Mouse (Mus musculus): ENCODE results near the gene Actr6. TPM values are rescaled to one million over a fixed set of nuclear protein-coding genes. Genes with fewer than 3 reads are reported as not detected.
"Not testable (repeated sequence)": the region's sequence is repeated elsewhere in the genome, so short reads cannot be mapped to it uniquely, and the experiment has no call there.

Actr6 gene
- polyA plus RNA-seq, 1 experiment from 2014 or later, result 33.4 TPM

- H3K9me3 ChIP-seq (replicated peaks), result no peaks in the 10 kb centered on the region
- ATAC-seq (replicated peaks; ENCODE audit: low FRiP score), result no peak
- H3K27me3 ChIP-seq, result no peaks in the 10 kb centered on the region
- 51% methylated on average over 8 of the region's 8 CpGs for WGBS
- H3K36me3 ChIP-seq, result no peaks in the 10 kb centered on the region
- H3K4me2 ChIP-seq, result no peak overlapping the region
- H3K9ac ChIP-seq, result no peak overlapping the region
- peaks cover 12% of the 10 kb centered on the region for H3K4me1 ChIP-seq
- no peak overlapping the region for H3K27ac ChIP-seq
- no peak overlapping the region for H3K4me3 ChIP-seq (replicated peaks)
Measured at GRCm38 (mm10) chr10:89690021-89690420, 42.1 kb downstream of the Actr6 start.

GRCm38 (mm10) chr10:89687455-89687854 is 44.6 kb downstream of the Actr6 start:
- H3K9me3 ChIP-seq (replicated peaks), result no peaks in the 10 kb centered on the region
- no peaks in the 10 kb centered on the region for H3K27me3 ChIP-seq
- H3K4me1 ChIP-seq, result peaks cover 14% of the 10 kb centered on the region
- ATAC-seq (replicated peaks; ENCODE audit: low FRiP score), result no peak
- H3K36me3 ChIP-seq, result no peaks in the 10 kb centered on the region
- H3K27ac ChIP-seq, result no peak overlapping the region
- 83% methylated on average over 2 of the region's 2 CpGs for WGBS
- H3K4me3 ChIP-seq (replicated peaks), result no peak overlapping the region
- no peak overlapping the region for H3K9ac ChIP-seq
- no peak overlapping the region for H3K4me2 ChIP-seq

- no peaks in the 10 kb centered on the region for H3K36me3 ChIP-seq
- H3K27me3 ChIP-seq, result no peaks in the 10 kb centered on the region
- whole genome bisulfite sequencing, result 4% methylated on average over 31 of the region's 31 CpGs
Measured at GRCm38 (mm10) chr10:89686139-89686808, 45.8 kb downstream of the Actr6 start, which contains the start of gene Scyl2. Scyl2 (minus strand) TSS chr10:89686285.

GRCm38 (mm10) chr10:89685391-89686138 is 46.5 kb downstream of the Actr6 start:
- WGBS, result 1% methylated on average over 50 of the region's 51 CpGs
- Histone ChIP-seq H3K36me3 (no peaks in the 10 kb centered on the region), H3K27me3 (no peaks in the 10 kb centered on the region), H3K9me3 (replicated peaks) (no peaks in the 10 kb centered on the region), H3K27ac (peak overlapping the region; percentile 87), H3K4me1 (peaks cover 14% of the 10 kb centered on the region), H3K4me3 (replicated peaks) (peak overlapping the region; percentile 98), H3K9ac (peak overlapping the region; percentile 92), H3K4me2 (peak overlapping the region; percentile 80)
- peak; percentile 82 for ATAC-seq (replicated peaks; ENCODE audit: low FRiP score)

More at GRCm38 (mm10) chr10:89686139-89686808, 45.8 kb downstream of the Actr6 start, which contains the start of gene Scyl2:
- ATAC-seq (replicated peaks; ENCODE audit: low FRiP score), result peak; percentile 99
- Histone ChIP-seq H3K9me3 (replicated peaks) (no peaks in the 10 kb centered on the region), H3K9ac (peak within 1 kb of the TSS; percentile 92), H3K4me2 (peak within 1 kb of the TSS; percentile 80), H3K4me3 (replicated peaks) (peak within 1 kb of the TSS; percentile 98), H3K4me1 (peaks cover 14% of the 10 kb centered on the region), H3K27ac (peak within 1 kb of the TSS; percentile 87)

DNA sequence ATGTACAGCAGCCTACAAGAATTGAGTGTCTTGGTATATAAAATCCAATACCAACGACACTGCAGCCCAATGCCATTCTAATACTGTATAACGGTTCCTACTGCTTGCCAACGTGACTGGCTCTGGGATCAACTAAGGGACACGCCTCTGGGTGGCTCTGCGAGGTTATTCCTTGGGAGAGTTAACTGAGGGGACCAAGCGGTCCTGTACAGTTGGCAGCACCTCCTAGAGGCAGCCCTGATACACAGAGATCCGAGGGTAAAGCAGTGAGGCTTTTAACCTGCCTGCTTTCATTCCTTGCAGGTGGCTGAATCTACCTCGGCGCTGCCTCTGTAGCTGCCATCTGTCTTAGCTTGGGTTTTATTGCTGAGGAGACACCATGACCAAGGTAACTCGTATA is 49.1 kb downstream of the Actr6 start:
- Histone ChIP-seq H3K27me3 (no peaks in the 10 kb centered on the region), H3K4me1 (peaks cover 14% of the 10 kb centered on the region), H3K4me2 (no peak overlapping the region), H3K36me3 (no peaks in the 10 kb centered on the region), H3K4me3 (replicated peaks) (no peak overlapping the region), H3K27ac (no peak overlapping the region), H3K9me3 (replicated peaks) (no peaks in the 10 kb centered on the region), H3K9ac (no peak overlapping the region)
- WGBS, result 84% methylated on average over 10 of the region's 10 CpGs
- ATAC-seq (replicated peaks; ENCODE audit: low FRiP score), result no peak

GRCm38 (mm10) chr10:89682157-89682556 is 49.9 kb downstream of the Actr6 start:
- H3K4me2 ChIP-seq, result no peak overlapping the region
- H3K4me1 ChIP-seq, result peaks cover 14% of the 10 kb centered on the region
- H3K27me3 ChIP-seq, result no peaks in the 10 kb centered on the region
- WGBS, result 87% methylated on average over 1 of the region's 1 CpGs
- no peaks in the 10 kb centered on the region for H3K36me3 ChIP-seq
- no peak for ATAC-seq (replicated peaks; ENCODE audit: low FRiP score)
- no peak overlapping the region for H3K27ac ChIP-seq
- no peak overlapping the region for H3K4me3 ChIP-seq (replicated peaks)
- H3K9me3 ChIP-seq (replicated peaks), result no peaks in the 10 kb centered on the region
- H3K9ac ChIP-seq, result no peak overlapping the region

DNA sequence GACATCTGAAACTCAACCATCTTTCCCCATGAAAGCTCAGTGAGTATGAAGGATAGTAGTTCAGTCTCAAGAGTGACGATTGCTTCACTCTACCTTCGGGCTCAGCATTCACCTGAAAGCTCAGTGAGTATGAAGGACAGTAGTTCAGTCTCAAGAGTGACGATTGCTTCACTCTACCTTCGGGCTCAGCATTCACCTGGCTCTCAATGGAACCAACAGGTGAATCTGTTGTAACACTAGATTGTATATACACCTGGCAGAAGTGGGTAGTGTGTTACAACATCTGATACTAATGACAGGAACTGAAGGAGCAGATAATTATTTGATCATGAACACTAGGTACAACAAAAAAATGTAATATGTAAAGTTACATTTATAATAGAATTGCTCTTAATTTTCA is 50.4 kb downstream of the Actr6 start:
- ATAC-seq (replicated peaks; ENCODE audit: low FRiP score), result no peak
- Histone ChIP-seq H3K36me3 (no peaks in the 10 kb centered on the region), H3K4me2 (no peak overlapping the region), H3K9me3 (replicated peaks) (no peaks in the 10 kb centered on the region), H3K27me3 (no peaks in the 10 kb centered on the region), H3K4me3 (replicated peaks) (no peak overlapping the region), H3K4me1 (peaks cover 10% of the 10 kb centered on the region), H3K27ac (no peak overlapping the region), H3K9ac (no peak overlapping the region)
- 91% methylated on average over 4 of the region's 4 CpGs for WGBS

GRCm38 (mm10) chr10:89680517-89680916 is 51.6 kb downstream of the Actr6 start:
- Histone ChIP-seq H3K4me3 (replicated peaks) (no peak overlapping the region), H3K4me2 (no peak overlapping the region), H3K27ac (no peak overlapping the region), H3K4me1 (peaks cover 7% of the 10 kb centered on the region), H3K27me3 (no peaks in the 10 kb centered on the region), H3K36me3 (no peaks in the 10 kb centered on the region), H3K9ac (no peak overlapping the region), H3K9me3 (replicated peaks) (no peaks in the 10 kb centered on the region)
- 91% methylated on average over 3 of the region's 3 CpGs for WGBS
- no peak for ATAC-seq (replicated peaks; ENCODE audit: low FRiP score)

DNA sequence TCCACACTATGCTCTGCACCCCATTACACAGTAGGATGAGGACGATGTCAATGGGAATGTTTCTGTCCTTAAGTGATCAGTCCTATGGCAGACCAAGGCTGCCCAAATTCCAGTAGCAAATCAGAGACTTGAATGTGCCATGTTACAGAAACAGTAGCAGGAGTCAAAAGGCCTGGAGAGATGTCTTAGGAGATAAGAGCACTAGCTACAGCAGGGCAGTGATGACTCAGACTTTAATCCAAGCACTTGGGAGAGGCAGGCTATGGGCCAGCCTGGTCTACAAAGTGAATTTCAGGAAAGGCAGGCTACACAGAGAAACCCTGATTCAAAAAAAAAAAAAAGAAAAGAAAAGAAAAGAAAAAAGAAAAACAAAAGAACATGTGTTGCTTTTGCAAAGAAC is 52.6 kb downstream of the Actr6 start:
- WGBS, result 84% methylated on average over 1 of the region's 1 CpGs
- H3K27ac ChIP-seq, result no peak overlapping the region
- no peak for ATAC-seq (replicated peaks; ENCODE audit: low FRiP score)

DNA sequence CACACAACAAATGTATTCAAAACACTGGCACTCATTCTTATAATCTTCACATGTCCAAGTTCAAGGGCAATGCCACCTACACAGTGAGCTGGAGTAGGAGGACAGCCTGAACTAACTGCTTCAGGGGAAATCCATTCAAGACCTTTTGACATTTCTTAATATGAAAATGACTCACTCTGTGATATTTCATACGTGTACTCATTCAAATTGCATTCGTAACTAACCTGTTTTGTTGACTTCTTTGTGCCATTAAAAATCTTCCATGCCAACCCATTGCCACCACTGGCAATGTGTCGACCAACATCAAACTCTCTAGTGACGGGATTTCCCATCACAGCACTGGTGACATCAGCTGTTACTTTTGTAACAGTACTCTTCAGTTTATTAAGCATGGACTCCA is 54.0 kb downstream of the Actr6 start:
- H3K9me3 ChIP-seq (replicated peaks), result no peaks in the 10 kb centered on the region
- no peaks in the 10 kb centered on the region for H3K4me1 ChIP-seq
- no peak for ATAC-seq (replicated peaks; ENCODE audit: low FRiP score)
- H3K27ac ChIP-seq, result no peak overlapping the region
- H3K27me3 ChIP-seq, result no peaks in the 10 kb centered on the region
- no peak overlapping the region for H3K9ac ChIP-seq
- 94% methylated on average over 4 of the region's 4 CpGs for WGBS
- no peaks in the 10 kb centered on the region for H3K36me3 ChIP-seq
- H3K4me2 ChIP-seq, result no peak overlapping the region
- H3K4me3 ChIP-seq (replicated peaks), result no peak overlapping the region

More for the DNA sequence above, 52.6 kb downstream of the Actr6 start:
- Histone ChIP-seq H3K4me2 (no peak overlapping the region), H3K9ac (no peak overlapping the region), H3K4me1 (no peaks in the 10 kb centered on the region), H3K27me3 (no peaks in the 10 kb centered on the region), H3K36me3 (no peaks in the 10 kb centered on the region), H3K4me3 (replicated peaks) (no peak overlapping the region), H3K9me3 (replicated peaks) (no peaks in the 10 kb centered on the region)

DNA sequence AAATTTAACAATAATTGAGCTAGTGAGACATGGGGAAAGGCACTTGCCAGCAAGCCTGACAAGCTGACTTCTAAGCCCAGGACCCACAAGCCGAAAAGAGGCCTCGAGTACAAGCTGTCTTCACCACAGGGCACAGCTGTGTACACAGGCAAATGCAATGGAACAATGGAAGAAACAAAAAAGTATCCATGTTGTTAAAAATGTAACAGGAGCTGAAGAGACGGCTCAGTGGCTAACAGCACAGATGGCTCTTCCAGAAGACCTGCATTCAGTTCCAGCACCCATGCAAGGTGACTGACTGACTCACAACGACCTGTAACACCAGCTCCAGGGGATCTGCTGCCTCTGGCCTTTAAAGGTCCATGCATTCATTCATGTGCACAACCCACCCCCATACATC is 55.5 kb downstream of the Actr6 start:
- Histone ChIP-seq H3K4me3 (replicated peaks) (no peak overlapping the region), H3K27ac (no peak overlapping the region), H3K9ac (no peak overlapping the region), H3K36me3 (no peaks in the 10 kb centered on the region), H3K4me2 (no peak overlapping the region), H3K4me1 (no peaks in the 10 kb centered on the region), H3K27me3 (no peaks in the 10 kb centered on the region), H3K9me3 (replicated peaks) (no peaks in the 10 kb centered on the region)
- ATAC-seq (replicated peaks; ENCODE audit: low FRiP score), result no peak
- WGBS, result 73% methylated on average over 4 of the region's 4 CpGs

DNA sequence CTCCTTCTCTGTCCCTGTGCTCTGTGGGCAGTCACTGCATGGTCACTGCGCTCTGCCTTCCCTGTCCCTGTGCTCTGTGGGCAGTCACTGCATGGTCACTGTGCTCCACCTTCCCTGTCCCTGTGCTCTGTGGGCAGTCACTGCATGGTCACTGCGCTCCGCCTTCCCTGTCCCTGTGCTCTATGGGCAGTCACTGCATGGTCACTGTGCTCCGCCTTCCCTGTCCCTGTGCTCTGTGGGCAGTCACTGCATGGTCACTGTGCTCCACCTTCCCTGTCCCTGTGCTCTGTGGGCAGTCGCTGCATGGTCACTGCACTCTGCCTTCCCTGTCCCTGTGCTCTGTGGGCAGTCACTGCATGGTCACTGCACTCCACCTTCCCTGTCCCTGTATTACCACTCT is 61.7 kb downstream of the Actr6 start:
- not testable (repeated sequence) for ATAC-seq (replicated peaks; ENCODE audit: low FRiP score); H3K4me1 ChIP-seq
- 94% methylated on average over 5 of the region's 5 CpGs for WGBS

More for the DNA sequence above, 61.7 kb downstream of the Actr6 start:
- H3K9me3 ChIP-seq (replicated peaks); H3K36me3 ChIP-seq; H3K4me2 ChIP-seq; H3K27ac ChIP-seq; H3K27me3 ChIP-seq; H3K9ac ChIP-seq; H3K4me3 ChIP-seq (replicated peaks): not testable (repeated sequence)

Measured in kidney, embryonic 15.5 days (tissue).